Mouse (Mus musculus) left cerebral cortex, adult 9 months (tissue): Measurements from ENCODE around the gene Grm1.

Experiments
- DNase-seq, 2 experiments: peaks; one replicate each; pipeline ENCODE4 v3.0.0; 2022; ENCODE audit warnings: low spot score in 2 of 2

Grm1 gene

GRCm38 (mm10) chr10:10733092-10733491, 349.1 kb downstream of the Grm1 start:
- no peak for DNase-seq

GRCm38 (mm10) chr10:10726501-10726900, 355.7 kb downstream of the Grm1 start:
- DNase-seq: no peak

GRCm38 (mm10) chr10:10710837-10711236, 371.3 kb downstream of the Grm1 start:
- no peak for DNase-seq

- no peak for DNase-seq
Measured at GRCm38 (mm10) chr10:10710359-10710758, 371.8 kb downstream of the Grm1 start.

GRCm38 (mm10) chr10:10708031-10708430, 374.1 kb downstream of the Grm1 start:
- no peak for DNase-seq

GRCm38 (mm10) chr10:10701326-10701725, 380.8 kb downstream of the Grm1 start:
- no peak for DNase-seq

GRCm38 (mm10) chr10:10700903-10701302, 381.3 kb downstream of the Grm1 start:
- DNase-seq: no peak

GRCm38 (mm10) chr10:10697497-10697896, 384.7 kb downstream of the Grm1 start:
- peak in 1 of 2 experiments; percentile 45 for DNase-seq

- DNase-seq: no peak
Measured at GRCm38 (mm10) chr10:10689668-10690223, 392.4 kb downstream of the Grm1 start.

GRCm38 (mm10) chr10:10688907-10689667, 393.1 kb downstream of the Grm1 start:
- peak in 1 of 2 experiments; percentile 65 for DNase-seq

GRCm38 (mm10) chr10:10681048-10681447, 401.1 kb downstream of the Grm1 start, which contains the start of gene Gm10944:
Gene Gm10944, plus strand, starts transcription at chr10:10681348.
- DNase-seq: no peak

GRCm38 (mm10) chr10:10659976-10660375, 422.2 kb downstream of the Grm1 start:
- DNase-seq: no peak

GRCm38 (mm10) chr10:10659161-10659560, 423.0 kb downstream of the Grm1 start:
- DNase-seq: no peak

- DNase-seq: no peak
Measured at GRCm38 (mm10) chr10:10656621-10657020, 425.5 kb downstream of the Grm1 start.

GRCm38 (mm10) chr10:10655991-10656390, 426.2 kb downstream of the Grm1 start:
- DNase-seq: no peak
